Mouse (Mus musculus): ENCODE measurements around the gene Smyd2.

Smyd2 gene

DNA sequence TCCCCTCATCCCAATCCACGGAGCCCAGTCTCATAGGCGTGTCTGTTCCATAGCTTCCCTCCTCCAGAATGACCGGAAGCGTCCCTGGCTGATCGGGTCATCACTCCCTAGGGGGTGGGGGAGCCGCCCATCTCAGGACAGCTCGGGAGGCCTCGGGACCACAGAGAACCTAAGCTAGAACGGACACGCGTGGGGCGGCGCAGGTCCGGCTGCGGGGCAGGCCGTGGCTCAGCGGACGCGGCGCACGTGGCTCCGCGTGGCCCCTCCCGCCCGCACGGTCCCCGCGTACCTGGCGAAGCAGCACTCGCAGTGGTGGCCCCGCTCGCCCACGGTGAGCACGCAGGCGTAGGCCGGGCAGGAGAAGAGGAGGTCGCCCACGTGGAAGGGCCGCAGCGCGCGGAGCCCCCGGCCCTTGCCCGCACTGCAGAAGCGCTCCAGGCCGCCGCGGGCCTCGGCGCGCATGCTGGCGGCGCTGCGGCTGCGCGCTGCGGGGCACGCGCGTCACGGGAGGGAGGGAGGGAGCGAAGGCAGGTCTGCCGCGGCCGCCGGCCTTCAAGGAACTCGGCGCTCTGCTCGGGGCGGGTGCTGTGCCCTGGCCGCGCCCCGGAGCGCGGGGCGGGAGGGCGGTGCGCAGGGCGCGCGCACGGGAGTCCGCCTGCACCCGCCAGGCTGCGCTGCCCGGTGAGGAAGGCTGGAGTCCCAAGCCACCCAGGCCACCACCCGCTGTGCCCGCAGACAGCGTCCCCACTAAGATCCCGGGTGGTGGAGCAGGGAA lies at the start of gene Smyd2:
Gene Smyd2, minus strand, starts transcription at position 546 of the 775 bp plus-strand sequence.
- DNase-seq (ENCODE audit: low spot score in 2 of 2): peak; percentile 2 to 11

DNA sequence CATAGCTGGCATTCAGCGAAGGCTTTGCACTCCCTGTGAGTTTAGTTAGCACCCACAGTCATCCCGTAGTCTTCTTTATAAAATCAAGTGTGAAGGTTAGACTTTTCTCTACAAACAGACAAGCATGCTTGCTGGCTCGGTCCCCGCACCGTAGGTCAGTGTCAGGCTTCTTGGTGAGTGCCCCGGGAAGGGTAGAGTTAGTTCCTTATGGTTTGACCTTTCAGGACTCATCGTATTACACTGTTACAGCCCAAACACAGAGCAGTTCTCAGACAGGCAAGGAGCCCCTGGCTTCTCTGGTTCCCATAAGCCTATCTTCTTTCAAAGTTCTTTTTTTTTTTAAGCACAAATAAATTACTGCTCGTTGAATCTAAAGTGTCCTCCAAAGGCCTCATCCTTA lies 48.2 kb upstream of the Smyd2 start:
- DNase-seq (ENCODE audit: low spot score in 2 of 2): no peak

DNA sequence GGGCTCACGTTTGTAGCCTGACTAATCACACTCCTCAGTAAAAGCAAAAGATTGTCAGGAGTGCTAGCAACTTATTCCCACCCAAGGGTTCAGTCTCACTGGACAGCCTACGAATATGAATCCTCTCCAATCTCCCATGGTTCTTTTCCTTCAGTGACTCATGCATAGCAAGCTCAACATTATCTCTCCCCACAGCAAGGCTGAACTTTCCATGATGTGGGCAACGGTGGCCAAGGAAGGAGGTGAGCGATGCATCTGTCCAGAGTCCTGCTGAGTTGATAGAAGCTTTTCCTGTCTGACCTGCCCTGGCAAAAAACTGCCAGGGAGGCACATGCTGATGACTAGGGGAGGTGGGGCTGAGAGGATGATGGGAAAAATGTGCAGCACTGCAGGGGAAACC lies 45.9 kb upstream of the Smyd2 start:
- DNase-seq (ENCODE audit: low spot score in 2 of 2): no peak

DNA sequence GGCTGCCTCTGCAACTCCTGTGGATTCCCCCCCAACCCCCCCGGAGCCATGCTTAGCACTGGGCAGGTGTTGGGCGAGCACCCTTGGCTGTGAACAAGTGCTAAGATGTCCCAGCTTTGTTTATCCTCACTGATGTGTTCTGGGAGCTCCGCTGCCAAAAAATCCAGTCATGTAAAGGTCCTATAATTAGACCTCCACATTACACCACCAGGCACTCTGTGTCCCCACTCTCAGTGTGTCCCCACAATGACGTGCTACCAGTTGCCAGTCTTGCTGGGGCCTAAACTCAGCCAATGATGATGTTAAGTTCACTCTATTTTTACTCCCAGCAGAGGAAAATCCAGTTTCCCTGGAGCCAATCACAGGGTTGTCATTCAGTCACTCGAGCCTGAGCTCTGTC lies 38.3 kb upstream of the Smyd2 start:
- DNase-seq (ENCODE audit: low spot score in 2 of 2): no peak

DNA sequence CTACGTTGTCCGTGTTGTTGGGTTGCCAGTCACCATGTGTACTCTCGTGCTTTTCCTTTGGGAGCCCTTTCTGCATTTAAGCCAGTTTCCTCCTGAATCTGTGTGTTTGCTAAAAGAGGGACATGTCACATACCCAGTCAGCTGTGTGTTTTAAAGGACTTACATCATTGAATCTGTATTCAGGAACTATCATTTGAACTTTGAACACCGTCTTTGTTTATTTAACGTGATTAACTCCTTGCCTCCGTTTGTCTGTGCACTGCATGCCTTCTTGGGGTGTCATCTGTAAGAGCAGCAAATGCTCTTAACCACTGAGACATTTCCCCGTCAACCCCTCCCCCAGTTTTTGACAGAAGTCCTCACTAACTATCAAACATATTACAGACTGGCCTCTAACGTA lies 37.6 kb upstream of the Smyd2 start:
- no peak for DNase-seq (ENCODE audit: low spot score in 2 of 2)

DNA sequence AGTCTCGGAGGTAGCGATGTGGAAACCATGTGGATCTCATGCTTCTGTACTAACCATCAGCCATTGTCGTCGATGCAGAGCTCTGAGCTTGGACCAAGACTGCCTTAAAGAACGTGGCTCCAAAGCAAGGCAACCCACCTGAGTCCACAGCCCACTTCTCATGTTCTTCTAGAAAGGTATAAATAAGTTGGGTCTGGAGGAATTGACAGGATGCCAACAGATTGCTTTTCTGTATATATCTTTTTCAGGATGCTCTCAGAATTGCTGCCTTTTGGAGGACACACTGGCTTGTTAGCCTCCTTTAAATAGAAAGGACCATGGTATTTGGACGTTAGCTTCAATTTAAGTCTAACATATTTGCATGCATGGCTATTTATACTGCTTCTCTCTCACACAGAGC lies 29.7 kb upstream of the Smyd2 start:
- no peak for DNase-seq (ENCODE audit: low spot score in 2 of 2)

DNA sequence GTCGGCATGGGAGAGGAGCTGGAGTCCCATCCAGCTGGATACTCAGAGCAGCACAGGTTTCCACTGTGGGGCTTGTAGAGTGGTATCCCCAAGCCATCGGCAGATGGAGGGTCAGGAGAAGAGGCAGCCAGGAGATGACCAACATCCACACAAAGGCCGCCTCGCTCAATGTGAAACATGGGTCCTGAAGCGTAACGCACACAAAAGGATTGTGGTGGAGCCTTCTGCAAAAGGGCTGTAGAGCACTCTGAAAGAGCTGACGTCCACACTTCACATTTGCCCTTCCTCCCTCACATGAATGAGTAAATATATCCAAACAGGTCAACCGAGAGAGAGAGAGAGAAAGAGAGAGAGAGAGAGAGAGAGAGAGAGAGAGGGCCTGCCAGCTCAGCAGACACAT lies 25.2 kb upstream of the Smyd2 start:
- DNase-seq (ENCODE audit: low spot score in 2 of 2): no peak

DNA sequence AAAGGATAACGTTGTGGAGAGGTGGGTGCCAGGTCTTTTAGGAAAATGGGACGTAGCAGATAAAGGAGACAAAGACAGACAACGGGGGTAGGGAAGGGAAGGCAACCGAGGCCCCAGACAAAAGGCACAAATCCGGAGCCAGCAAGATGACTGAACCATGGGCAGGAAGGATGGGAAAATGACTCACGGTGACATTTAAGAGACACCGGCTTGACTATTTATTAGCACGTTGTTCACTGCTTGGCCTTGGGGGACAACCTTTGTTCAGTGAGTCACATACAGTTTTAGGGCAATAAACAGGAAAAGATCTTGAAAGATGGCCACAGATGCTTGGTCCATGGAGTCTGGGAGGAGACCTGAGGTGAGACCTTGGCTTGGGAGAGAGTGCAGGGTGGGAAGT lies 24.0 kb upstream of the Smyd2 start:
- DNase-seq (ENCODE audit: low spot score in 2 of 2): no peak

DNA sequence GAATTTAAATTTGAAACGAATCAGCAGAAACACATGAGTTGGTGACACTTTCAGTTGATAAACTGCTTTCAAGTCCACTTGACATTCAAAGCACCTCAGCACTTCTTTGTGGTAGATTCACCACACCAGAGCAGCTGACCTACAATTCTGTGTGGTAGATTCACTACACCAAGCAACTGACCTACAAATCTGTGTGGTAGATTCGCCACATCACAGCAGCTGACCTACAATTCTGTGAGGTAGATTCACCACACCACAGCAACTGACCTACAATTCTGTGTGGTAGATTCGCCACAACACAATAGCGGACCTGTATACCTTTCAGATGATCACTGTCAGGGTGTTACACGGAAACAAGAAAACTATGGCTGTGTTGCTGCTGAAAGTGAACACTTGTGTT lies 19.6 kb upstream of the Smyd2 start:
- no peak for DNase-seq (ENCODE audit: low spot score in 2 of 2)

DNA sequence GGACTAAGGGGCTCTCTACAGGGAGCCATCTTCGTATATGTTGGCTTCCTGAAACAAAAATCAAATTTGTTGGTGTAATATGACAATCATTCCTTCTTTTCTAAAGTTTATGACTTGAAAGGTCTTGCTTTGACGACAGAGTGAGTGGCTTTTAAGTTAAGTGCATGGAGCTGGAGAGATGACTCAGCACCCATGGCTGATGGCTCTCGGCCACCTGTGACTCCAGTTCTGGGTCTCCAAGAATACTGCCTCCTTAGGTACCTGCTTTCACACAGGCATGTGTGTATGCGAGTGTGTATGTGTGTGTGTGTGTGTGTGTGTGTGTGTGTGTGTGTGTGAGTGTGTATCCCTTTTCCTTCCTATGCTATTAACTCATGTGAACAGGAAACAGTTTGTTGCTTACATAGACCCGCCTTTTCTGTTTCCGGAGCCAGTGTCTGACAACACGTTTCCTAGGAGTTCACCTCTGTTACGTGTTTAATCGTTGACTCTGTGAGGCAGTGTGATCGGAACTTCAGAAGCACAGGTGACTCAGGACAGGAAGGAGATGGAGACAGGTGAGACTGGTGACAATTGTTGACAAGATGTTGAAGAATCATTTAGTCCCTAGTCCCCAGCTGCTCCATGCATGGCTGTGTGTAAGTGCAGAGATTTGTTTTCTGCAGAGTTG lies 14.4 kb upstream of the Smyd2 start:
- no peak for DNase-seq (ENCODE audit: low spot score in 2 of 2)

DNA sequence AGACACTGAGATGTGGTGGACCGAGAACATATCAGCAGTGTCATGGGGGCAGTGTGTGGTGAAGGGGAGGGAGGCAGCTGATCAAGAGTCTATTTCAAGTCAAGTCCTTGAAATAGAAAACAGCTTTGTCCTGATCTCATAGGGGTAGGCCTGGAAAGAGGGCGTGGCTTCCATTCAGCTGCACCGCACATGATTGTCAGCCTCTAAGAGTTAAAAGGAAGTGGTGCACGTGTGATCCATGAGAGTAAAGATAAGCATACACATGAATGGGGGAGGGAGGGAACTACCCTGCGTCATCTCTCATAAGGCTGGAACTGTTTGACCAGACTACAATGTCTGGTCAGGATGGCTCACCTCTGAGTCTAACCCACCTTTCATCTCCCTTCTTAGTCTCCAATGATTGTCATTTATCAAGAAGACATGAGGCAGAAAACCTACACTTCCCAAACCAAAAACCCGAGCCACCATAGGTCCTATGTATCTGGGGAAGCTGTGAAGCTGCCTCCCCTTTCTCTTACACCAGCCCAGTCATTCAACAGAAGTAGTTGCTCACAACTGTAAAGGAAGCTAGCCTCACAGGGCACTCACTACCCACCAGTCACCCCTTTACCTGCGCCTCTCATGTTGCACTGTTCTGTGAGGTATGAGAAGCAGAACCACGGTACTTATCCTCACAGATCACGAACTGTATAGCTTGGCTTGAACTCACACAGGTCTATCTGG lies 11.5 kb upstream of the Smyd2 start:
- DNase-seq (ENCODE audit: low spot score in 2 of 2): no peak

DNA sequence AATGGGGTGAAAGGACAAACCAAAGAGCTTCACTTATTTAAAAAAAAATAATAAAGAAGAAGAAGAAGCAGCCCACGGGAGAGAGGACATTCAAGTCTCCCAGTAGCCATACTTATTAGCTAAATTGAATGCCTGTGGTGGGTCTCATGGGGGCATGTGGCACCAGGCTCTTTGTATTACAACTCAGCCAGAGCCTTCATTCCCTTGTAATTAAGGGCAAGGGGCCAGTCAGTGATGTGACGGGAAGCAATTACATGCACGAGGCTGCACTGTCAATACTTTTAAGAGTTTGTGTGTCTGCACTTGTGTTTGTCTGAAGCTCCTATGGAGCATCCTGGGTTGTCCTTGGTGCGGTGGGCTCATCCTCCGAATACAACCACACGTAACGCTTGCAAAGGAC lies 10.8 kb upstream of the Smyd2 start:
- DNase-seq (ENCODE audit: low spot score in 2 of 2): no peak

DNA sequence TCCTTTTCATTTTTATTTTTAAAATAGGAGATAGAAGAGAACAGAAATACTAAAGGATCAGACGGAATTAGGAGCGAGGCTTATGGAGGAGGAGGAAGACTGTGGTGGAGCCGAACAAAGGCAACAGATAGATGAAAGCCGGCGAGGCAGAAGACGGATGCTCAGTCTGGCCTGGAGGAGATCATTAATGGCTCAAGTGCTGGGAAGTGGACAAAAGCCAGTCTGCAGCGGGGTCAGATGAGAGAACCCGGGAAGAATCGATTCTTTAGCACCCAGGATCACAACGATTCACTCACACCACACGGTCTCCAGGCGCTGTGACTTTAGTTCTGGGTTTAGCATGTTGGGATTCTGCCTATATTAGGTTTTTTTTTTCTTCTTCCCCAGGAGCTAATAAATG lies 10.0 kb upstream of the Smyd2 start:
- no peak for DNase-seq (ENCODE audit: low spot score in 2 of 2)

DNA sequence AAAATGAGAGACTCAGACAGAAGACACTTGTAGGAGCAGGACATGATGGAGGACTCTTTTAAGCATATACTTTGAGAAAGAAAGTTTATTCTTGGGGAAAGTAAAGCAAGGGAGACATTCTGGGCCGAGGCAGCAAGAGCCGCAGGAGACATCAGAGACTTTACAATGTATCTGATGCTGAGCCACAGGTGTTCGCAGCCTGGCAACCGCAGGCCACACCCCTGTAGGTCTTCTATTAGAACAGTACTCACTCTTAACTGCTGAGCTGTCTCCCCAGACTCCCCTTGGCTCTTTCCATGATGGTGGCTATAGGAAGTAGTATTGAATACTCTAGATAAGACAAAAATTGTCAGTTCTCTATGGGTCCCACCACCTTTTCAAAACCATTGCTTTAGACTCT lies 7.7 kb upstream of the Smyd2 start:
- no peak for DNase-seq (ENCODE audit: low spot score in 2 of 2)

DNA sequence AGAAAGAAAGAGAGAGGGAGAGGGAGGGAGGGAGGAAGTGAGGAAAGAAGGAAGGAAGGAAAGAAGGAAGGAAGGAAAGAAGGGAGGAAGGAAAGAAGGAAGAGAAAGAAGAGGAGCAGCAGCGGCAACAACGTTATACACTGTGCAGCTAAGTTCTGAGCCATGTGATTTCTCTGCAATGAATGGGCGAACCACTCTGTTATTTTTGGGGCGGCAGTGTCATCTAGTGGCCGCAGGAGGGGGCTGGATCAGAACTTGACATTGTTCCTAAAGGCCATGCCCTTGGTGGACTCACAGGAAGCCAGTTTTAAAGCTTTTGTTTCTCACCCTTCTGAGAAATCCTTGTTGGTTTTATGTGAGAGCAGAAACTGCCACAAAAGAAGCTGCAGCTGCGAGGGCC lies 5.5 kb upstream of the Smyd2 start:
- DNase-seq (ENCODE audit: low spot score in 2 of 2): peak; percentile 17 to 35

DNA sequence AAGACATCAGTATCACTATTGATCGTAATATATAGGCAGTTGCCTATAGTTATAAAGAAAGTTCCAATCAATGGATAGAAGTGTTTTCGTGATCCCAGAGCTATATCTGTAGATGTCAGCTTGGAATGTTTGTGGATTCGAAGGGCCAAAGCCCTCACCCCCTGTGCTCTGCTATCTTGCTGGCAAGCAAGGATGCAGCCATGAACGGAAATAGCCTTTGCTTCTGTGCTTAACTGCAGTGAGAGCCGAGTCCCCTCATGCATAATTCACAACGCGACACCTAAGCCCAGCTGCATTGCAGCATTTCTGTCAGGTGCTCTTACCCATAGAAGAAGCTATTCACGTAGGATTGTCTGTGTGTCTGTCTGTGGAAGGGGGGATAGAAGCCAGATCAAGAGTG lies 4.1 kb upstream of the Smyd2 start:
- DNase-seq (ENCODE audit: low spot score in 2 of 2): no peak

DNA sequence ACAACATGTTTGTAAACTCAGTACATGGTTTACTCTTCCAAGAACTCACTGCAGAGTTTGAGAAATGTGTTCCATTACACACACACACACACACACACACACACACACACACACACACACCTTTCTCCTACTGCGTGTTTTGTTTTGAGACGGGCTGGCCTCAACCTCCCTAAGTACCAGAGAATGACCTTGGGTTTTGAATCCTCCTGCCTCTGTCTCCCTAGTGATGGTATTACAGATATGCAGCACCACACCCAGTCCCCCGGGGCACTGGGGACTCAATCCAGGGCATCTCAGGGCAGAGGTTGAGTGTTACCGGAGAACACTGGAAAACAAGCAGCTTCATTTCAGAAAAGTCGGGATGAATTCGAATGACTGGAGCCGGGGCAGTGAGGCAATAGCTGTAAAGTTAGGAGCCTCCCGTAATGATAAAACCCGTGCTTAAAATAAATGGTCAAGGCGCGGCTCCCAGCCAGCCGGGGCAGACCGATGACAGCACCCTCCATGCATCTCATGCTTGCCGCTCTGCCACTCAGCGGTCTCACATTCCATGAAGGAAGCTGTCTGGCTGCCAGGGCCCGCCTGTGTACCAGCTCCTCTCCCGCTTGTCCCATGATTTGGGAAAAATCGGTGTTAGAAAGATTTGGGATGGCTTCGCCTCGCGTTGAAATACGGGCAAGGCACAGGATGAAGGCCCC lies 1.9 kb upstream of the Smyd2 start:
- no peak for DNase-seq (ENCODE audit: low spot score in 2 of 2)

DNA sequence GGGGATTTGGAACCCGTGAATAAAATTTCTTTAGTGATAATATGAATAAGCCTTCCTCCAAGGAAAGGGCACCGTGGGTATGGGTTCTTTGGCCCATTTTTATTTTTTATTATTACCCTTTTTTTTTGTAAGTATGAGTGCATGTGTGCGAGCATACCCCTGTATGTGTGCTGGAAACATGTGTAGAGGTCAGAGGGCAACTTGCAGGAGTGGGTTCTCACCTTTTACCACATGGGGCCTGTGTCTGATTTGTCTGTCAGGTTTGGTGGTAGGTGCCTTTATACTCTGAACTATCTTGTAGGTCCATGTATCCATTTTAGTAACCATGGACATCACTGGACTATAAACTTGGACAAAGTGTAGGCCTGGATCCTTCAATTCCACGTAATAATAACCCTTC lies 994 bp upstream of the Smyd2 start:
- DNase-seq (ENCODE audit: low spot score in 2 of 2): no peak

DNA sequence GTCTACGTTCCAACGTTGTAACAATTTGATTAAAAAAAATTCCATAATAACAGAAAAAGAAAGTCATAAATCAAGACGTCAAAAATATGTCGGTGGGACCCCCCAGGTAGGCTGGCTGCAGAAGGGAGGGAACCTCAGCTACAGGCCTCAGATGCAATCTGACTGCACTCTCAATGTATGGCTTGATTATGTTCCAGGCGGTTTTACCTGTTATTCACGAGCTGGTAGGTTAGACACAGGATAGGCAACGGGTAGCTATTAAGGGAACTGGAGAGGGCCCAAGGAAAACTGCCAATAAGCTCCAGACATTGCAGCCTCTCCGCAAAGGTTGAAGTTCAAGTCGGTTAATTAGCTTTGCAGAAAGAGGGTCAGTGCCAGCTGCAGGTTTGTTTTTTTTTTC lies 558 bp upstream of the Smyd2 start:
- no peak for DNase-seq (ENCODE audit: low spot score in 2 of 2)

DNA sequence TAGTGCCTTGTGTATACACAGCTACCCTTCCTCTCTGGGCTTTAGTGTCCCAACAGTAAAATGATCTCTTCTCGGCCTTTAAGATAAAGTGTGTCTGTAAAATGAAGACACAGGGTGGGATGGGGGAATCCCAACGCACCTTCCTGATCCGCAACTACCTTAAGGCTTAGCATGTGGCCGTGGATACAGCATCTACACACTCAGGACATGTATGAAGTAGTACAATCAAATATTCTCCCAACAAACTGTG lies 670 bp downstream of the Smyd2 start:
- DNase-seq (ENCODE audit: low spot score in 2 of 2): no peak

DNA sequence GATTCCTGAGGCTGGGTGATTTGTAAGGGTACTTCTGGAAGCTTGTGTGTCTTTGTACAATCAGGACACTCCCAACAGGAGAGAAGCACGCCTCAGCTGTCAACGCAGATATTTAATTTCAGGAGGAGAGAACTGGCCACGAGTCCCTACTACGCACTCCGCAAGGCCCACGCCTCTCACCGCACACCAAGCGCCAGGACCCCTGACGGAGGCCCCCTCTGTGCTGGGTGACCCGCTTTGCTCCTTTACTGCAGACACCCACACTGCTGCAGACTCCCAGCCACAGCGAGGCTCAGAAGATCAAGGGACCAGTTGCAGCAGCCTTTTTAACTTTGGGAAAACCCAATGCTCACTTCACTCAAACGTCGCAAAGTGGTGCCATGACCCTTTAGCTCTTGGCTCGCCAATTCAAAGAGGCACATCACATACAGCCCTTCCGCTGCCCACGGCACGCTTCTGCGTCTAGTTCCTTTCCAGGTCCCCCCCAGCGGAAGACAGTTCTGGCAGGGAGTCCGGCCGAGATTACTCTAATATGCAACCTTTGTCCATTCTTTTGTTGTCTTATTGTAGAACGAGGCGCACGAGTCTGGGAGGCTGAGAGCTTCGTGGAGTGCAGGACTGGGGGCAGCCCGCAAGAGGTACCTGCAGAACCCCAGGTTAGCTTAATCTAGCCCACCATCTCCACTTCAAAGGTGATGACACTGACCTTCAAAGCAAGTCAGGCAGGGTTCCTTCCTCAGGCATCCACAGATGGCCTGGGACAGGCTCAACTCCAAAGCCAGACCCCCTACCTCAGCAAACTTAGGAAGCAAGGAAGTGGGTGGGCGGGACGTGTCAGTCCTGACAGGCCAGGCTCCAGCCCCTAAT lies 1.2 kb downstream of the Smyd2 start:
- DNase-seq (ENCODE audit: low spot score in 2 of 2): no peak

DNA sequence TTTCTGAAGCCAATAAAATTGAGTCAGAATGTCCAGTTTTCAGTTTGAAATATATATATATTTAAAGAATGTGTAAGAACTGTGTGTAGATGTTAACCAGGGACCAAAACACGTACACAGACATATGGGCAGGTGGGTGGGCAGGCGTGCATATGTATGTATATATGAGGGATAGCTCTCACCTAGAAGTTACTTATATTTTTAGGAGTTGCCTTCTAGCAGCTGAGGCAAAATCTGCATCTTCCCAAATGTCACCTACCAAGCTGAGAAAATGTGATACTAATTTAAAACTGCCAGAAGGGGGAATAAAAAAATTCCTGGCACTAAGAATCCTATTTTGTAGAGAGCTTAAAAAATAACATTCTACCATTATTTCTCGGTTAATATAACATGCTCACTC lies 2.4 kb downstream of the Smyd2 start:
- no peak for DNase-seq (ENCODE audit: low spot score in 2 of 2)
